Mouse (Mus musculus) ovary, postnatal 14 days (tissue): ENCODE measurements around the gene Egfr.

ENCODE experiments used
- DNase-seq: peaks from one replicate; pipeline ENCODE4 v3.0.0; 2022; ENCODE audit warnings: low spot score

Egfr gene

GRCm38 (mm10) chr11:16752007-16752348 is at the start of gene Egfr:
Gene Egfr (plus strand): TSS chr11:16752203.
- DNase-seq, result peak; percentile 57

- DNase-seq, result no peak
Measured at GRCm38 (mm10) chr11:16703221-16703620, 48.8 kb upstream of the Egfr start.

GRCm38 (mm10) chr11:16735083-16735644 is 16.8 kb upstream of the Egfr start:
- DNase-seq, result no peak

- DNase-seq, result no peak
Measured at GRCm38 (mm10) chr11:16737323-16737722, 14.7 kb upstream of the Egfr start.

- no peak for DNase-seq
Measured at GRCm38 (mm10) chr11:16738691-16739090, 13.3 kb upstream of the Egfr start.

GRCm38 (mm10) chr11:16739155-16739554 is 12.8 kb upstream of the Egfr start:
- no peak for DNase-seq

- no peak for DNase-seq
Measured at GRCm38 (mm10) chr11:16740691-16741611, 11.1 kb upstream of the Egfr start.

- no peak for DNase-seq
Measured at GRCm38 (mm10) chr11:16742251-16742650, 9.8 kb upstream of the Egfr start.

GRCm38 (mm10) chr11:16742821-16743220 is 9.2 kb upstream of the Egfr start:
- DNase-seq, result no peak

GRCm38 (mm10) chr11:16751457-16751982 is 483 bp upstream of the Egfr start:
- no peak for DNase-seq

- no peak for DNase-seq
Measured at GRCm38 (mm10) chr11:16752349-16753153, 548 bp downstream of the Egfr start.

GRCm38 (mm10) chr11:16753154-16754040 is 1.4 kb downstream of the Egfr start:
- DNase-seq, result no peak

GRCm38 (mm10) chr11:16759930-16760329 is 7.9 kb downstream of the Egfr start:
- no peak for DNase-seq

- DNase-seq, result no peak
Measured at GRCm38 (mm10) chr11:16761184-16761583, 9.2 kb downstream of the Egfr start.

GRCm38 (mm10) chr11:16766038-16766815 is 14.2 kb downstream of the Egfr start:
- no peak for DNase-seq

GRCm38 (mm10) chr11:16767984-16768383 is 16.0 kb downstream of the Egfr start:
- no peak for DNase-seq

- DNase-seq, result no peak
Measured at GRCm38 (mm10) chr11:16769276-16769675, 17.3 kb downstream of the Egfr start.

- peak; percentile 28 for DNase-seq
Measured at GRCm38 (mm10) chr11:16769709-16770303, 17.8 kb downstream of the Egfr start.

- DNase-seq, result no peak
Measured at GRCm38 (mm10) chr11:16770966-16771365, 19.0 kb downstream of the Egfr start.

- DNase-seq, result no peak
Measured at GRCm38 (mm10) chr11:16772717-16773116, 20.7 kb downstream of the Egfr start.
